Mouse (Mus musculus): ENCODE measurements around the gene Pik3cd.

- TF ChIP-seq CTCF (IDR thresholded peaks at IDR 0.05; ENCODE audit: extremely low read depth, insufficient read length, insufficient replicate concordance, low read depth, low read length): no peak
- TF ChIP-seq POLR2A (IDR thresholded peaks at IDR 0.05; ENCODE audit: low read depth, low read length): no peak
Measured at GRCm38 (mm10) chr4:149606766-149607358, 95.5 kb downstream of the Pik3cd start.
